Mouse (Mus musculus) erythroblast, embryonic 14.5 days (primary cell): ENCODE measurements around the gene Spata31d1d. TPM values are rescaled to one million over a fixed set of nuclear protein-coding genes. Genes with fewer than 3 reads are reported as not detected.
"Not testable (repeated sequence)": the region's sequence is repeated elsewhere in the genome, so short reads cannot be mapped to it uniquely, and the experiment has no call there.

Experiments
- H3K27me3 ChIP-seq: 2 replicates; pipeline ENCODE4 v1.6.1; 2012; ENCODE audit warnings: inconsistent platforms; ENCODE audit not compliant: control insufficient read depth
- H3K36me3 ChIP-seq: 2 replicates; pipeline ENCODE4 v1.6.1; 2012; ENCODE audit warnings: mild to moderate bottlenecking, inconsistent platforms; ENCODE audit not compliant: control insufficient read depth
- H3K4me1 ChIP-seq: 2 replicates; pipeline ENCODE4 v1.6.1; 2012; ENCODE audit warnings: inconsistent platforms; ENCODE audit not compliant: control insufficient read depth
- H3K4me3 ChIP-seq: replicated peaks from 2 replicates; pipeline ENCODE3; 2012; ENCODE audit warnings: moderate library complexity, mild to moderate bottlenecking, inconsistent platforms
- H3K9me3 ChIP-seq: 2 replicates; pipeline ENCODE4 v1.6.1; 2012; ENCODE audit warnings: low read length, inconsistent platforms, mixed read lengths; ENCODE audit not compliant: control insufficient read depth
- GATA1 ChIP-seq: IDR thresholded peaks from 2 replicates; pipeline ENCODE4 v1.6.1; 2012; ENCODE audit warnings: low read length, inconsistent platforms, mixed read lengths
- TAL1 ChIP-seq: IDR thresholded peaks from 3 replicates; pipeline ENCODE4 v1.6.1; 2012; ENCODE audit warnings: low read length, inconsistent platforms, mixed read lengths
- polyA plus RNA-seq: library from polyadenylated mRNA; stranded (reverse); fragments of >175 nt; gene quantifications from 2 replicates; pipeline ENCODE4 v1.2.3, GENCODE M21; 2012

Spata31d1d gene
- 0.02 TPM in 1 of 2 replicates, not detected in the other for polyA plus RNA-seq

DNA sequence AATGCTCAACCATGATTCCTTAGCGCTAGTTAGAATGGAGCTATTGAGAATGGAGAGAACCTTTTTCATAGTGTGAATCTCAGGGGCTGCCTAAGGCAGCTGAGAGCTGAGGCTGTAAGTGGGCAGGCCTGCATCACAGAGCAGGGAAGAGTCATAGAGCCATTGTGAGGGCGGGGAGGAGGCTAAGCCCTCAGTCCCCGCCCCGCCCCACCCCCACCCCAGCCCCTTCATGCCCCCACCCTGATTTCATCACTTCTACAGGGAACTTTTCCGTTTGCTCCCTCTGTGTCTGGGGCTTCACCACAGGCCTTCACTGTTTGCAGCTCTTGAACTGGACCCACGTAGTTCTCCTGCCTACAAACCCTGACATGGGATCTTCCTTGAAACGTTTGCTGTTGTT is at the start of gene Spata31d1d:
Gene Spata31d1d (minus strand): TSS at position 101 of the 400 bp plus-strand sequence.
- H3K4me1 ChIP-seq = peaks cover 81% of the 10 kb centered on the region
- no peak within 1 kb of the TSS for H3K4me3 ChIP-seq
- peaks cover 12% of the 10 kb centered on the region for H3K27me3 ChIP-seq
- TF ChIP-seq GATA1 = no peak
- no peaks in the 10 kb centered on the region for H3K9me3 ChIP-seq
- H3K36me3 ChIP-seq = no peaks in the 10 kb centered on the region

DNA sequence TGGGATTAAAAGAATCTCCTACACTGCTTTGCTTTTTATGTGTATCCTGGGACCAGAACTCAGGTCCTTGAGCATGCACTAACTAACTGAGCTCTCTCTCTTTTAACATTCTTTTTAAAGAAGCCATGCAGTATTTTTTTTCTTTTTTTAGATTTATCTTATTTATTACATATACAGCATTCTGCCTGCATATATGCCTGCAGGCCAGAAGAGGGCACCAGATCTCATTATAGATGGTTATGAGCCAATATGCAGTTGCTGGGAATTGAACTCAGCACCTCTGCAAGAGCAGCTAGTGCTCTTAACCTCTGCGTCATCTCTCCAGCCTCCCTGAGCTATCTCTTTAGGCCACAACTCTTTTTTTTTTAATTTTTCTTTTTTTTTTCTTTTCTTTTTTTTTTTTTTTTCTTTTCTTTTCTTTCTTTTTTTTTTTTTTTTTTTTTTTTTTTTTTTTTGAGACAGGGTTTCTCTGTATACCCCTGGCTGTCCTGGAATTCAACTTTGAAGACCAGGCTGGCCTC is 48.3 kb upstream of the Spata31d1d start:
- H3K4me3 ChIP-seq, H3K27me3 ChIP-seq: not testable (repeated sequence)
- peaks cover 29% of the 10 kb centered on the region for H3K4me1 ChIP-seq
- H3K36me3 ChIP-seq = peaks cover 99% of the 10 kb centered on the region
- peaks cover 11% of the 10 kb centered on the region for H3K9me3 ChIP-seq

- Histone ChIP-seq H3K9me3 (peaks cover 11% of the 10 kb centered on the region), H3K36me3 (peaks cover 99% of the 10 kb centered on the region), H3K4me1 (peaks cover 30% of the 10 kb centered on the region), H3K4me3 (no peak overlapping the region), H3K27me3 (no peaks in the 10 kb centered on the region)
- TF ChIP-seq GATA1 = no peak
- no peak for TF ChIP-seq TAL1
Observed at GRCm38 (mm10) chr13:59779213-59779612, 47.7 kb upstream of the Spata31d1d start.

DNA sequence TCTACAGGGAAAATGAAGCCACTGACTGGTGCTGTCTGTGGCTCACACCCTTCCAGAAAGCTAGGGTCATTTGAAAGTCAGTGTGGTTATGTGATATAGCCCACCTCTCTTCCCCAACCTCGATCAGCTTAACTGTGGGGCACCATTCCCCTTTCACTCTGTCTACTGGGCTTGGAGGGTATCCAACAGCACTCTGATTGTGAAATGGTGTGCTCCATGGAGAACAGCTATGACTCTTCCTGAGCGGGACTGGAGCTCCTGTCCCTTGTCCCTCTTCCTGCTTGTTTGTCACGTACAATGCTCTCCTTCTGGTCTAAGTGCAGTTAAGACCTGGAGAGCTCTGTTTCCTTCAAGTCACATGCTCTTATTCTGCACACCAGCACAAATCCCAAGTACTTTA is 43.6 kb upstream of the Spata31d1d start:
- TF ChIP-seq TAL1 = no peak
- H3K27me3 ChIP-seq = no peaks in the 10 kb centered on the region
- H3K36me3 ChIP-seq = peaks cover 99% of the 10 kb centered on the region
- peaks cover 67% of the 10 kb centered on the region for H3K4me1 ChIP-seq
- peaks cover 1% of the 10 kb centered on the region for H3K9me3 ChIP-seq
- H3K4me3 ChIP-seq = no peak overlapping the region

DNA sequence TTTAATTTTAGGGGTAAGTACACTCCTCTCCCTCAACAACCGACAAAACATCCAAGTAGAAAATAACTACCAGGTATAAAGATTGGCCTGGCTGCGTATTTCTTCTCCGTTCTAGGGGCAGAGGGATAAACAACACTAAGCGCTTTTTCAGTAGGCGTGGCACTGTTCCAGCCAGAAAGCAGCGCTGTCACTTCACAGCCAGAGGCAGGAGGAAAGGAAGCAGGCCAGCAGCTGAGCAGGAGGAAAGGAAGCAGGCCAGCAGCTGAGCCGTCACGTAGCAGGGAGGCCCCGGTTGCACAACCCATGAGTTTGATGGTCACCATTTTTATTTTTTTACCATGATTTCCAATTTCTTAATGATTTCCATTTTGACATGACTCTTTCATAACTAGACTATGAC is 39.7 kb upstream of the Spata31d1d start:
- peak overlapping the region; percentile 100 for H3K4me3 ChIP-seq
- peaks cover 94% of the 10 kb centered on the region for H3K36me3 ChIP-seq
- no peaks in the 10 kb centered on the region for H3K27me3 ChIP-seq
- no peak for TF ChIP-seq TAL1
- no peak for TF ChIP-seq GATA1
- H3K4me1 ChIP-seq = peaks cover 77% of the 10 kb centered on the region
- no peaks in the 10 kb centered on the region for H3K9me3 ChIP-seq

DNA sequence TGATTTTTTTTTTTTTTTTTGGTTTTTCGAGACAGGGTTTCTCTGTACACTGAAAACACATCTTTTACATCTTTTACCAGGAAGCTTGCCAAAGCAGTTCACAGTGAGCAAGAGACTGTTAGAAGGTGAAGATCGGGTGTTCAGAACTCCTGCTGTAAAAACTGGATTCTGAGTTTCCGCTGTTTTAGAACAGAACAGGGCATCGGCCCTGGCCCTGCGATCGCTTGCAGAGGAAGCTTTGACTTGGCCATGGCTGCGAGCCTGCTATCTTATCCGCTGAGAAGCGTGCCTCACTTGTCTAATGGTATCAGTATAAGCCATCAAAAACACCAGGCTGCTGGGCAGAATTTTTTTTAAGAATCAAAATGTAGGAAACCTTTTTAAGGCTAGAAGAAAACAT is 39.3 kb upstream of the Spata31d1d start:
- H3K4me1 ChIP-seq = peaks cover 79% of the 10 kb centered on the region
- TF ChIP-seq GATA1 = peak; percentile 44; the same call in 1 of the 2 replicates
- no peak for TF ChIP-seq TAL1
- H3K9me3 ChIP-seq = no peaks in the 10 kb centered on the region
- no peaks in the 10 kb centered on the region for H3K27me3 ChIP-seq
- H3K36me3 ChIP-seq = peaks cover 94% of the 10 kb centered on the region
- H3K4me3 ChIP-seq = peak overlapping the region; percentile 100

DNA sequence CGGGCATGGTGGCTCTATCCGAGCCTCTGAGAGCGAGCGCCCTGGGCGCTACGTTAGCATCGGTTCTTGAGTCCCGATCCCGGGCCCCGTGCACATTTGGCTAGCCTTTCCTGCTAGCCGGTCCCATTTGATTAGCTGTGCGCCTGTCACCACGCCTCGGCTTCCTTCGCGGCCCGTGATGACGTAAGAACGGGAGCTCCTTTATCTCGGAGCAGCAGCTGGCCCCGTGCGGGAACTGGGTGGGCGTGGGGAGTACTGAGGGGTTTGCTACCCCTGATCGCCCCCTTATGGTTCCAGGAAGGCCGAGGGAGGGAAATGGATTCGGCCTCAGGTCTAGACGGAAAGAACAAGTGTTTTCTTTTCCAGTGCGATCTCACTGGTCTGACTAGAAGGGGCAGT is 38.6 kb upstream of the Spata31d1d start:
- TF ChIP-seq GATA1 (peak; percentile 87), TAL1 (peak; percentile 98)
- H3K4me3 ChIP-seq = peak overlapping the region; percentile 100
- no peaks in the 10 kb centered on the region for H3K9me3 ChIP-seq
- H3K36me3 ChIP-seq = peaks cover 92% of the 10 kb centered on the region
- H3K4me1 ChIP-seq = peaks cover 79% of the 10 kb centered on the region
- no peaks in the 10 kb centered on the region for H3K27me3 ChIP-seq

- peaks cover 91% of the 10 kb centered on the region for H3K36me3 ChIP-seq
- H3K9me3 ChIP-seq = no peaks in the 10 kb centered on the region
- no peak for TF ChIP-seq TAL1
- no peak for TF ChIP-seq GATA1
- peak within 1 kb of the TSS; percentile 100 for H3K4me3 ChIP-seq
- no peaks in the 10 kb centered on the region for H3K27me3 ChIP-seq
- peaks cover 76% of the 10 kb centered on the region for H3K4me1 ChIP-seq
Observed at GRCm38 (mm10) chr13:59769296-59770163, 38.0 kb upstream of the Spata31d1d start, which contains the start of gene Isca1. Isca1 (minus strand) TSS chr13:59769810.

GRCm38 (mm10) chr13:59768531-59768930 is 37.0 kb upstream of the Spata31d1d start:
- Histone ChIP-seq H3K36me3 (peaks cover 91% of the 10 kb centered on the region), H3K9me3 (no peaks in the 10 kb centered on the region), H3K4me3 (peak overlapping the region; percentile 100), H3K27me3 (no peaks in the 10 kb centered on the region), H3K4me1 (peaks cover 80% of the 10 kb centered on the region)
- TF ChIP-seq TAL1 (no peak), GATA1 (no peak)
